Mouse (Mus musculus) bone marrow macrophage, adult 2 months (primary cell): ENCODE results near the gene Atp9a.

Experiments
- CTCF ChIP-seq: IDR thresholded peaks from 2 replicates; pipeline ENCODE4 v1.5.1; 2012; ENCODE audit warnings: low read depth, mild to moderate bottlenecking, low read length, moderate library complexity
- POLR2A ChIP-seq: IDR thresholded peaks from 2 replicates; pipeline ENCODE4 v1.6.1; 2012; ENCODE audit warnings: mild to moderate bottlenecking, low read depth, low read length, borderline replicate concordance

DNA sequence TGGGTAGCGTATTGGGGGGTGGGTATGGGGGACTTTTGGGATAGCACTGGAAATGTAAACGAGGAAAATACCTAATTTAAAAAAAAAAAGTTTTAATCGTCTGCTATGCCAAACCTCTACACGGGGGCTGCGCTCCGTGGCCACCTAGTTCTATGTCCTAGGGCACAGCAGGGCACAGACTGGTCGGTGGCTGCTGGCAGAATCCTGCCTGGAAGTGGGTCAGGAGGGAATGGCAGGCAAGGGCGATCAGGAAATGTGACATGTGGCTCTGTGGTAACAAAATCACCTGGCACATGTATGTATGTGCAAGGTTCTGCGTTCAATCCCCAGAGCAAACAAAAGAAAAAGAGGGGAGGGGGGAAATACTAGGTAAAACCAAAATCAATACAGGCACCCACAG is 56.3 kb downstream of the Atp9a start:
- no peak for TF ChIP-seq CTCF
- no peak for TF ChIP-seq POLR2A
